Mouse (Mus musculus) liver, embryonic 14.5 days (tissue): ENCODE data around the gene Ncbp1. TPM values are rescaled to one million over a fixed set of nuclear protein-coding genes. Genes with fewer than 3 reads are reported as not detected.

Experiments used
- ATAC-seq: fragments of 200-750 bp; cut with Nextera tagmentation; 2 replicates; pipeline ENCODE4 v1.8.0; 2017; ENCODE audit warnings: moderate number of reproducible peaks, mild to moderate bottlenecking, moderate library complexity; ENCODE audit not compliant: insufficient read depth
- DNase-seq, 3 experiments: peaks; one replicate each; pipeline ENCODE4 v3.0.0-alpha.2; 2012 to 2013; ENCODE audit warnings: low read depth in 3 of 3, low spot score in 3 of 3
- H3K27ac ChIP-seq: fragments of 300-500 bp; sonication (generic); 2 replicates; pipeline ENCODE4 v1.5.1; 2014; ENCODE audit warnings: moderate library complexity, mild to moderate bottlenecking, control low read depth, inconsistent platforms
- H3K27me3 ChIP-seq: fragments of 300-500 bp; sonication (generic); 2 replicates; pipeline ENCODE4 v1.6.1; 2014; ENCODE audit warnings: mild to moderate bottlenecking, low read length, moderate library complexity; ENCODE audit not compliant: control insufficient read depth, insufficient read depth
- H3K36me3 ChIP-seq: fragments of 300-500 bp; sonication (generic); replicated peaks from 2 replicates; pipeline ENCODE4 v1.6.1; 2014; ENCODE audit warnings: low read depth; ENCODE audit not compliant: control insufficient read depth, insufficient read depth
- H3K4me1 ChIP-seq, 2 experiments: fragments of 200-500 bp in 1 of 2; fragments of 300-500 bp in 1 of 2; sonication (generic) in 1 of 2; replicated peaks; 2 replicates each; pipeline ENCODE4 v1.6.1; 2012 to 2014; ENCODE audit warnings: antibody characterized with exemption in 1 of 2, inconsistent platforms in 1 of 2, low read length in 1 of 2; ENCODE audit not compliant: control insufficient read depth in 2 of 2, insufficient read depth in 2 of 2
- H3K4me2 ChIP-seq: fragments of 300-500 bp; sonication (generic); 2 replicates; pipeline ENCODE4 v1.6.1; 2014; ENCODE audit warnings: low read depth, mild to moderate bottlenecking, control low read depth, moderate library complexity
- H3K4me3 ChIP-seq, 2 experiments: fragments of 200-500 bp in 1 of 2; fragments of 300-500 bp in 1 of 2; sonication (generic) in 1 of 2; 2 replicates each; pipeline ENCODE4 v1.5.1; 2012 to 2014; ENCODE audit warnings: low read depth in 2 of 2, low read length in 2 of 2, mild to moderate bottlenecking in 2 of 2, control low read depth in 1 of 2, inconsistent platforms in 1 of 2, moderate library complexity in 1 of 2; ENCODE audit not compliant: insufficient read depth in 1 of 2
- H3K9ac ChIP-seq: fragments of 300-500 bp; sonication (generic); replicated peaks from 2 replicates; pipeline ENCODE4 v1.6.1; 2014; ENCODE audit warnings: mild to moderate bottlenecking, control low read depth, moderate library complexity
- H3K9me3 ChIP-seq: fragments of 300-500 bp; sonication (generic); 2 replicates; pipeline ENCODE4 v1.6.1; 2016; ENCODE audit warnings: low read length, mixed read lengths; ENCODE audit not compliant: control insufficient read depth
- CTCF ChIP-seq: IDR thresholded peaks from 2 replicates; pipeline ENCODE4 v1.5.1; 2016; ENCODE audit warnings: antibody characterized with exemption, low read depth, control low read depth
- EP300 ChIP-seq: IDR thresholded peaks from 2 replicates; pipeline ENCODE4 v1.6.1; 2016; ENCODE audit warnings: antibody characterized with exemption, low read depth
- WGBS: fragments of 180-500 bp; shearing (Covaris S2); extraction: QIAGEN DNeasy Blood & Tissue Kit; methylation state at CpG from one replicate; pipeline ENCODE4 v1.1.7; 2014; ENCODE audit not compliant: insufficient replicate concordance; 5-methylcytosine and 5-hydroxymethylcytosine counted together
- polyA plus RNA-seq, 2 experiments: library from polyadenylated mRNA; depleted of rRNA in 1 of 2; stranded (reverse) in 1 of 2; unstranded in 1 of 2; fragments of >200 nt; fragmentation: Nextera tagmentation in 1 of 2; extraction: Ambion mirVana in 1 of 2; gene quantifications; 2 replicates each; pipeline versions ENCODE4 v1.2.1 to v1.2.3; 2012 to 2014

Ncbp1 gene
- polyA plus RNA-seq, 2 experiments, result 36.1 to 40.9 TPM

GRCm38 (mm10) chr4:46095826-46096159, 42.6 kb upstream of the Ncbp1 start:
- Histone ChIP-seq H3K36me3 (peaks cover 99% of the 10 kb centered on the region), H3K4me3 (no peak overlapping the region), H3K4me1 (0 out of 4 replicates have a peak, but pooled peaks cover 0 to 1% of the 10 kb centered on the region in 2 experiments), H3K9ac (no peak overlapping the region), H3K27ac (no peak overlapping the region), H3K27me3 (no peaks in the 10 kb centered on the region), H3K9me3 (no peaks in the 10 kb centered on the region), H3K4me2 (no peak overlapping the region)
- TF ChIP-seq EP300, result no peak
- TF ChIP-seq CTCF, result no peak
- no peak for ATAC-seq
- WGBS, result 92% methylated on average over 3 of the region's 3 CpGs
- no peak for DNase-seq

GRCm38 (mm10) chr4:46096546-46096945, 41.9 kb upstream of the Ncbp1 start:
- DNase-seq (no peak), ATAC-seq (no peak)
- Histone ChIP-seq H3K36me3 (peaks cover 98% of the 10 kb centered on the region), H3K9me3 (no peaks in the 10 kb centered on the region), H3K27me3 (no peaks in the 10 kb centered on the region), H3K4me1 (0 out of 4 replicates have a peak, but pooled peaks cover 0 to 1% of the 10 kb centered on the region in 2 experiments), H3K4me2 (no peak overlapping the region), H3K4me3 (no peak overlapping the region), H3K27ac (no peak overlapping the region), H3K9ac (no peak overlapping the region)
- WGBS, result 87% methylated on average over 7 of the region's 7 CpGs
- TF ChIP-seq EP300 (no peak), CTCF (no peak)

GRCm38 (mm10) chr4:46097591-46097990, 40.8 kb upstream of the Ncbp1 start:
- H3K4me3 ChIP-seq, result no peak overlapping the region
- TF ChIP-seq EP300 (no peak), CTCF (no peak)
- peaks cover 98% of the 10 kb centered on the region for H3K36me3 ChIP-seq
- H3K9ac ChIP-seq, result no peak overlapping the region
- no peaks in the 10 kb centered on the region for H3K9me3 ChIP-seq
- H3K4me1 ChIP-seq, result peaks cover 0 to 1% of the 10 kb centered on the region in 2 experiments; a peak in 1 of 4 replicates
- ATAC-seq (no peak), DNase-seq (no peak)
- no peak overlapping the region for H3K4me2 ChIP-seq
- H3K27ac ChIP-seq, result no peak overlapping the region
- no peaks in the 10 kb centered on the region for H3K27me3 ChIP-seq
- 79% methylated on average over 2 of the region's 2 CpGs for WGBS

- no peak for TF ChIP-seq CTCF
- no peak for TF ChIP-seq EP300
- Histone ChIP-seq H3K9ac (no peak overlapping the region), H3K4me2 (no peak overlapping the region), H3K4me1 (peaks cover 10 to 13% of the 10 kb centered on the region in 2 experiments), H3K27me3 (no peaks in the 10 kb centered on the region), H3K9me3 (no peaks in the 10 kb centered on the region), H3K36me3 (peaks cover 97% of the 10 kb centered on the region), H3K27ac (no peak overlapping the region), H3K4me3 (no peak overlapping the region)
- WGBS, result 84% methylated on average over 9 of the region's 9 CpGs
- DNase-seq (no peak), ATAC-seq (no peak)
These were observed 39.3 kb upstream of the Ncbp1 start for GRCm38 (mm10) chr4:46099132-46099531.

- TF ChIP-seq EP300, result no peak
- no peak for TF ChIP-seq CTCF
- DNase-seq (no peak), ATAC-seq (no peak)
- Histone ChIP-seq H3K4me2 (no peak overlapping the region), H3K36me3 (peaks cover 96% of the 10 kb centered on the region), H3K4me3 (no peak overlapping the region), H3K9me3 (no peaks in the 10 kb centered on the region), H3K27ac (no peak overlapping the region), H3K4me1 (peaks cover 10 to 13% of the 10 kb centered on the region in 2 experiments), H3K27me3 (no peaks in the 10 kb centered on the region), H3K9ac (no peak overlapping the region)
- WGBS, result 60% methylated on average over 7 of the region's 7 CpGs
These were observed 37.9 kb upstream of the Ncbp1 start for GRCm38 (mm10) chr4:46100539-46100938.
